Mouse (Mus musculus): Measurements from ENCODE around the gene Gm17949.

GRCm38 (mm10) chr17:57061069-57061468 lies 49.8 kb downstream of the Gm17949 start:
- TF ChIP-seq POLR2A (IDR thresholded peaks at IDR 0.05; ENCODE audit: insufficient read depth, low read depth, low read length) (no peak), EP300 (IDR thresholded peaks at IDR 0.05; ENCODE audit: insufficient read depth, low read depth, low read length) (no peak), CTCF (IDR thresholded peaks at IDR 0.05) (no peak)

Measured in heart, adult 2 months (tissue).